Mouse (Mus musculus): ENCODE data around the gene Fam111a. TPM values are rescaled to one million over a fixed set of nuclear protein-coding genes. Genes with fewer than 3 reads are reported as not detected.
A peak's percentile ranks its signal among the peaks of the same experiment; 100 is the strongest.

The Fam111a gene
- polyA plus RNA-seq, 1 experiment from 2014 or later = 23.5 TPM

GRCm38 (mm10) chr19:12549166-12549565 is 3.6 kb downstream of the Fam111a start:
- ATAC-seq (ENCODE audit: insufficient read depth, low FRiP score) = no peak
- no peaks in the 10 kb centered on the region; the same call in 1 of the 2 replicates for H3K9me3 ChIP-seq (replicated peaks; ENCODE audit: control insufficient read depth, low read length)
- 72% methylated on average over 5 of the region's 5 CpGs for WGBS
- H3K4me3 ChIP-seq (replicated peaks; ENCODE audit: low read length) = no peak overlapping the region
- H3K9ac ChIP-seq (ENCODE audit: low read length) = no peak overlapping the region
- H3K27ac ChIP-seq (ENCODE audit: low read length) = no peak overlapping the region
- H3K4me2 ChIP-seq (ENCODE audit: low read depth, low read length) = no peak overlapping the region
- no peaks in the 10 kb centered on the region for H3K4me1 ChIP-seq (ENCODE audit: control insufficient read depth, insufficient read depth, low read length)
- no peaks in the 10 kb centered on the region for H3K27me3 ChIP-seq (ENCODE audit: control insufficient read depth, insufficient read depth, low read length)
- H3K36me3 ChIP-seq (ENCODE audit: control insufficient read depth, insufficient read depth, low read length) = no peaks in the 10 kb centered on the region

GRCm38 (mm10) chr19:12550005-12550942 is 4.7 kb downstream of the Fam111a start:
- Histone ChIP-seq H3K36me3 (ENCODE audit: control insufficient read depth, insufficient read depth, low read length) (no peaks in the 10 kb centered on the region), H3K27ac (ENCODE audit: low read length) (no peak overlapping the region), H3K9ac (ENCODE audit: low read length) (no peak overlapping the region), H3K4me2 (ENCODE audit: low read depth, low read length) (no peak overlapping the region), H3K4me3 (replicated peaks; ENCODE audit: low read length) (no peak overlapping the region), H3K27me3 (ENCODE audit: control insufficient read depth, insufficient read depth, low read length) (no peaks in the 10 kb centered on the region), H3K9me3 (replicated peaks; ENCODE audit: control insufficient read depth, low read length) (no peaks in the 10 kb centered on the region; the same call in 1 of the 2 replicates), H3K4me1 (ENCODE audit: control insufficient read depth, insufficient read depth, low read length) (no peaks in the 10 kb centered on the region)
- ATAC-seq (ENCODE audit: insufficient read depth, low FRiP score) = no peak
- WGBS = 76% methylated on average over 5 of the region's 5 CpGs

DNA sequence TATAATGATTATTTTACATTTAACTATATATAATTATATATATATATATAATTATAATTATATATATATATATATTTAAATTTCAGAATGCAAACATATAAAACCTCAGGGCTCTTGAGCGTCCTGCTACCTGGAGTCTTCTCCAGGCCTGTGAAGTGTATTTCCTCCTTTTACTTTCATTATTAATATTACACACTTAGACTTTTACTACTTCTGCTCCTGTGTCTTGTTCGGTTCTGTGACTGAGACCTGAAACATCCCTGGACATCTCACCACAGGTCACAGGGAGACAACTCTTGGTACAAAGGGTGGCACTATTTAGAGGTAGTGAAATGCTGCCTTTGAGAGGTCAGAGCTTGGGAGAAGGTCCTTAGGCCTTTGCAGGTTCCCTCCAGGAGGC is 10.8 kb downstream of the Fam111a start:
- no peak overlapping the region for H3K4me3 ChIP-seq (replicated peaks; ENCODE audit: low read length)
- H3K9me3 ChIP-seq (replicated peaks; ENCODE audit: control insufficient read depth, low read length) = no peaks in the 10 kb centered on the region
- no peak overlapping the region for H3K9ac ChIP-seq (ENCODE audit: low read length)
- 84% methylated on average over 2 of the region's 2 CpGs for WGBS
- H3K36me3 ChIP-seq (ENCODE audit: control insufficient read depth, insufficient read depth, low read length) = no peaks in the 10 kb centered on the region
- no peaks in the 10 kb centered on the region for H3K4me1 ChIP-seq (ENCODE audit: control insufficient read depth, insufficient read depth, low read length)
- H3K27me3 ChIP-seq (ENCODE audit: control insufficient read depth, insufficient read depth, low read length) = no peaks in the 10 kb centered on the region
- no peak overlapping the region for H3K27ac ChIP-seq (ENCODE audit: low read length)
- ATAC-seq (ENCODE audit: insufficient read depth, low FRiP score) = no peak
- no peak overlapping the region for H3K4me2 ChIP-seq (ENCODE audit: low read depth, low read length)

DNA sequence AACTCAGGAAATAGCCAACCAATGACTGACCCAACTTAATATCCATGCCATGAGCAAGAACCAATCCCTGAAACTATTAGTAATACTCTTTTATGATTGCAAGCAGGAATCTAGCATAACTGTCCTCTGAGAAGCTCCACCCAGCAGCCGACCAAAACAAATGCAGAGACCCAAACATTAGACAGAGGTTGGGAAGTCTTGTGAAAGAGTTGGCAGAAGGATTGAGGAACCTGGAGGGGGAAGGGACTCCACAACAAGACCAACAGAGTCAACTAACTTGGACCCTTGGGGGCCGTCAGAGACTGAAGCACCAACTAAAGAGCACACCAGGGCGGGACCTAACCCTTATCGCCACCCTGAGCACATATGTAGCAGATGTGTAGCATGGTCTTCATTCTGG is 12.7 kb downstream of the Fam111a start:
- no peaks in the 10 kb centered on the region for H3K27me3 ChIP-seq (ENCODE audit: control insufficient read depth, insufficient read depth, low read length)
- no peaks in the 10 kb centered on the region for H3K9me3 ChIP-seq (replicated peaks; ENCODE audit: control insufficient read depth, low read length)
- 85% methylated on average over 4 of the region's 4 CpGs for WGBS
- H3K36me3 ChIP-seq (ENCODE audit: control insufficient read depth, insufficient read depth, low read length) = no peaks in the 10 kb centered on the region
- no peak overlapping the region for H3K4me2 ChIP-seq (ENCODE audit: low read depth, low read length)
- no peaks in the 10 kb centered on the region for H3K4me1 ChIP-seq (ENCODE audit: control insufficient read depth, insufficient read depth, low read length)
- H3K27ac ChIP-seq (ENCODE audit: low read length) = no peak overlapping the region
- ATAC-seq (ENCODE audit: insufficient read depth, low FRiP score) = no peak
- no peak overlapping the region for H3K9ac ChIP-seq (ENCODE audit: low read length)
- H3K4me3 ChIP-seq (replicated peaks; ENCODE audit: low read length) = no peak overlapping the region

GRCm38 (mm10) chr19:12564197-12564596 is 18.7 kb downstream of the Fam111a start:
- Histone ChIP-seq H3K36me3 (ENCODE audit: control insufficient read depth, insufficient read depth, low read length) (no peaks in the 10 kb centered on the region), H3K4me1 (ENCODE audit: control insufficient read depth, insufficient read depth, low read length) (no peaks in the 10 kb centered on the region), H3K9ac (ENCODE audit: low read length) (no peak overlapping the region), H3K9me3 (replicated peaks; ENCODE audit: control insufficient read depth, low read length) (no peaks in the 10 kb centered on the region), H3K4me2 (ENCODE audit: low read depth, low read length) (no peak overlapping the region), H3K27me3 (ENCODE audit: control insufficient read depth, insufficient read depth, low read length) (no peaks in the 10 kb centered on the region), H3K4me3 (replicated peaks; ENCODE audit: low read length) (no peak overlapping the region), H3K27ac (ENCODE audit: low read length) (no peak overlapping the region)
- ATAC-seq (ENCODE audit: insufficient read depth, low FRiP score) = no peak

GRCm38 (mm10) chr19:12567011-12567410 is 21.5 kb downstream of the Fam111a start:
- no peak overlapping the region for H3K9ac ChIP-seq (ENCODE audit: low read length)
- no peaks in the 10 kb centered on the region for H3K36me3 ChIP-seq (ENCODE audit: control insufficient read depth, insufficient read depth, low read length)
- H3K27ac ChIP-seq (ENCODE audit: low read length) = no peak overlapping the region
- no peaks in the 10 kb centered on the region for H3K9me3 ChIP-seq (replicated peaks; ENCODE audit: control insufficient read depth, low read length)
- no peaks in the 10 kb centered on the region for H3K4me1 ChIP-seq (ENCODE audit: control insufficient read depth, insufficient read depth, low read length)
- no peaks in the 10 kb centered on the region for H3K27me3 ChIP-seq (ENCODE audit: control insufficient read depth, insufficient read depth, low read length)
- WGBS = 30% methylated on average over 4 of the region's 4 CpGs
- no peak for ATAC-seq (ENCODE audit: insufficient read depth, low FRiP score)
- H3K4me2 ChIP-seq (ENCODE audit: low read depth, low read length) = no peak overlapping the region
- H3K4me3 ChIP-seq (replicated peaks; ENCODE audit: low read length) = no peak overlapping the region

- H3K9me3 ChIP-seq (replicated peaks; ENCODE audit: control insufficient read depth, low read length) = no peaks in the 10 kb centered on the region
- no peak for ATAC-seq (ENCODE audit: insufficient read depth, low FRiP score)
- H3K4me3 ChIP-seq (replicated peaks; ENCODE audit: low read length) = no peak overlapping the region
- H3K36me3 ChIP-seq (ENCODE audit: control insufficient read depth, insufficient read depth, low read length) = no peaks in the 10 kb centered on the region
- no peaks in the 10 kb centered on the region for H3K27me3 ChIP-seq (ENCODE audit: control insufficient read depth, insufficient read depth, low read length)
- 59% methylated on average over 2 of the region's 2 CpGs for WGBS
- H3K27ac ChIP-seq (ENCODE audit: low read length) = no peak overlapping the region
- H3K9ac ChIP-seq (ENCODE audit: low read length) = no peak overlapping the region
- H3K4me2 ChIP-seq (ENCODE audit: low read depth, low read length) = no peak overlapping the region
- H3K4me1 ChIP-seq (ENCODE audit: control insufficient read depth, insufficient read depth, low read length) = peaks cover 4% of the 10 kb centered on the region; the same call in 1 of the 2 replicates
Observed at GRCm38 (mm10) chr19:12570866-12571265, 25.3 kb downstream of the Fam111a start.

- 80% methylated on average over 1 of the region's 1 CpGs for WGBS
- Histone ChIP-seq H3K9ac (ENCODE audit: low read length) (no peak overlapping the region), H3K4me1 (ENCODE audit: control insufficient read depth, insufficient read depth, low read length) (peaks cover 4% of the 10 kb centered on the region; the same call in 1 of the 2 replicates), H3K9me3 (replicated peaks; ENCODE audit: control insufficient read depth, low read length) (no peaks in the 10 kb centered on the region), H3K27me3 (ENCODE audit: control insufficient read depth, insufficient read depth, low read length) (no peaks in the 10 kb centered on the region), H3K4me2 (ENCODE audit: low read depth, low read length) (no peak overlapping the region), H3K27ac (ENCODE audit: low read length) (no peak overlapping the region), H3K36me3 (ENCODE audit: control insufficient read depth, insufficient read depth, low read length) (no peaks in the 10 kb centered on the region), H3K4me3 (replicated peaks; ENCODE audit: low read length) (no peak overlapping the region)
- no peak for ATAC-seq (ENCODE audit: insufficient read depth, low FRiP score)
Observed at GRCm38 (mm10) chr19:12571687-12572086, 26.1 kb downstream of the Fam111a start.

DNA sequence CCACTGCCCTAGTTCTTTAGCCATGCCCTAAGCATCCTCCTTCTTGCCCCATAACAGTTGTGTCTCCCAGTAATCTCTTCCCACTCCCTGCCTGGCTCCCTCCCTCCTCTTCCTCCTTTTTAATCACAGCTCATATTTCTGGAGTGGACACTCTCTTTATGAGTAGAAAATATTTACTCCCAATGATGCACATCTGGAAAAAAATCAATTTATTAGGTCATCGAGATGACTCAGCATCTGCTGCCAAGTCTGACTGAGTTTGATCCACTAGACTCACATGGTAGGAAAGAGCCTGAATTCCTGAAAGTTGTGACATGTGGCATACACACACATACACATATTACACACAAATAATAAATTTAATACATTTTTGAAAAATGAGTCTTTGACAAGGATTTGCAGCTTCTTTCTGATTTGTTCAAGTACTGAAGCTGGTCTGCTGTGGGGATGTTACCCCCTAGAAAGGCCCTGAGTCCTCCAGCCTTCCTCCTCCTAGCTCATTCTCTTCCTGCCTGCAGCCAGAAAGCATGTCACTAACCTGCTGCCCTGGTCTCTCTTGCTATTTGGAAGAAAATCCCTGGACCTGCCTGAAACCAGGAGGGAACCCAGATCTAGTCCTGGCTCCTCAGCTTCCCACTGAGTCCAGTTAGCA is 27.2 kb downstream of the Fam111a start:
- Histone ChIP-seq H3K9ac (ENCODE audit: low read length) (peak overlapping the region; percentile 54; the same call in 1 of the 2 replicates), H3K4me1 (ENCODE audit: control insufficient read depth, insufficient read depth, low read length) (peaks cover 4% of the 10 kb centered on the region; the same call in 1 of the 2 replicates), H3K27me3 (ENCODE audit: control insufficient read depth, insufficient read depth, low read length) (no peaks in the 10 kb centered on the region), H3K36me3 (ENCODE audit: control insufficient read depth, insufficient read depth, low read length) (no peaks in the 10 kb centered on the region), H3K27ac (ENCODE audit: low read length) (peak overlapping the region; percentile 64), H3K4me2 (ENCODE audit: low read depth, low read length) (peak overlapping the region; percentile 58), H3K9me3 (replicated peaks; ENCODE audit: control insufficient read depth, low read length) (no peaks in the 10 kb centered on the region), H3K4me3 (replicated peaks; ENCODE audit: low read length) (peak overlapping the region; percentile 45)
- ATAC-seq (ENCODE audit: insufficient read depth, low FRiP score) = no peak
- WGBS = 61% methylated on average over 1 of the region's 1 CpGs
